Mouse (Mus musculus) C2C12 (cell line): ENCODE results near the gene Olfr279.

ENCODE experiments used
- CEBPB ChIP-seq: IDR thresholded peaks from one replicate; pipeline ENCODE4 v1.6.1; 2011; ENCODE audit warnings: low read depth, mild to moderate bottlenecking, control low read depth, moderate library complexity
- CTCF ChIP-seq: IDR thresholded peaks from one replicate; pipeline ENCODE4 v1.5.1; 2011; ENCODE audit not compliant: control insufficient read depth, insufficient read depth, insufficient read length
- FOSL1 ChIP-seq: IDR thresholded peaks from one replicate; pipeline ENCODE4 v1.8.0; 2011; ENCODE audit warnings: mild to moderate bottlenecking, low read length; ENCODE audit not compliant: poor library complexity, insufficient read depth, severe bottlenecking
- MAX ChIP-seq: IDR thresholded peaks from one replicate; pipeline ENCODE4 v1.6.1; 2011; ENCODE audit warnings: mild to moderate bottlenecking, control low read depth
- MYOD1 ChIP-seq: IDR thresholded peaks from one replicate; pipeline ENCODE4 v1.6.1; 2011; ENCODE audit warnings: low read depth; ENCODE audit not compliant: control insufficient read depth, insufficient read length

GRCm38 (mm10) chr15:98476281-98476680 is 15.9 kb upstream of the Olfr279 start:
- TF ChIP-seq CTCF: no peak
- no peak for TF ChIP-seq FOSL1
- TF ChIP-seq MAX: no peak
- TF ChIP-seq CEBPB: no peak
- no peak for TF ChIP-seq MYOD1
